Mouse (Mus musculus) cortical plate, adult 2 months (tissue): ENCODE data around the gene Srpk2.

Source experiments
- CTCF ChIP-seq: fragments of 200-500 bp; IDR thresholded peaks from 2 replicates; pipeline ENCODE4 v1.5.1; 2011; ENCODE audit warnings: mild to moderate bottlenecking, control low read depth, low read length; ENCODE audit not compliant: insufficient read depth; ENCODE audit errors: extremely low read depth
- POLR2A ChIP-seq: fragments of 200-500 bp; IDR thresholded peaks from 2 replicates; pipeline ENCODE4 v1.6.1; 2011; ENCODE audit warnings: mild to moderate bottlenecking, low read length, control low read depth; ENCODE audit not compliant: insufficient read depth; ENCODE audit errors: extremely low read depth

- TF ChIP-seq POLR2A (no peak), CTCF (no peak)
These were observed 12.3 kb downstream of the Srpk2 start for GRCm38 (mm10) chr5:23672136-23672535.
